Mouse (Mus musculus) forebrain, embryonic 11.5 days (tissue): ENCODE results near the gene Wnt5b. TPM values are rescaled to one million over a fixed set of nuclear protein-coding genes. Genes with fewer than 3 reads are reported as not detected.
"Not testable (repeated sequence)": the region's sequence is repeated elsewhere in the genome, so short reads cannot be mapped to it uniquely, and the experiment has no call there.

Experiments
- ATAC-seq: fragments of 200-750 bp; cut with Nextera tagmentation; replicated peaks from 2 replicates; pipeline ENCODE4 v1.8.0; 2017; ENCODE audit warnings: moderate TSS enrichment; ENCODE audit not compliant: low FRiP score
- DNase-seq: peaks from one replicate; pipeline ENCODE4 v3.0.0-alpha.2; 2017; ENCODE audit warnings: low spot score
- H3K27ac ChIP-seq: fragments of 300-500 bp; sonication (generic); 2 replicates; pipeline ENCODE4 v1.5.1; 2014; ENCODE audit warnings: low read depth, low read length
- H3K27me3 ChIP-seq: fragments of 300-500 bp; sonication (generic); 2 replicates; pipeline ENCODE4 v1.6.1; 2014; ENCODE audit warnings: mild to moderate bottlenecking, low read length, mixed read lengths; ENCODE audit not compliant: control insufficient read depth, insufficient read depth
- H3K36me3 ChIP-seq: fragments of 300-500 bp; sonication (generic); 2 replicates; pipeline ENCODE4 v1.6.1; 2014; ENCODE audit warnings: mild to moderate bottlenecking, low read length, moderate library complexity, mixed read lengths; ENCODE audit not compliant: control insufficient read depth, insufficient read depth
- H3K4me1 ChIP-seq: fragments of 300-500 bp; sonication (generic); replicated peaks from 2 replicates; pipeline ENCODE4 v1.6.1; 2014; ENCODE audit warnings: low read length, mixed read lengths; ENCODE audit not compliant: control insufficient read depth, insufficient read depth
- H3K4me2 ChIP-seq: fragments of 300-500 bp; sonication (generic); 2 replicates; pipeline ENCODE4 v1.6.1; 2014; ENCODE audit warnings: low read depth, mild to moderate bottlenecking, low read length, moderate library complexity, mixed read lengths; ENCODE audit not compliant: severe bottlenecking
- H3K4me3 ChIP-seq: fragments of 300-500 bp; sonication (generic); 2 replicates; pipeline ENCODE4 v1.5.1; 2014; ENCODE audit warnings: low read depth, low read length
- H3K9ac ChIP-seq: fragments of 300-500 bp; sonication (generic); 2 replicates; pipeline ENCODE4 v1.6.1; 2014; ENCODE audit warnings: low read length
- H3K9me3 ChIP-seq: fragments of 300-500 bp; sonication (generic); 2 replicates; pipeline ENCODE4 v1.6.1; 2016; ENCODE audit warnings: low read length, mixed read lengths; ENCODE audit not compliant: control insufficient read depth
- WGBS: fragments of 180-500 bp; shearing (Covaris S2); extraction: QIAGEN DNeasy Blood & Tissue Kit; methylation state at CpG from one replicate; pipeline ENCODE4 v1.1.7; 2014; 5-methylcytosine and 5-hydroxymethylcytosine counted together
- polyA plus RNA-seq: library from polyadenylated mRNA; unstranded; fragments of >200 nt; fragmentation: Nextera tagmentation; extraction: Ambion mirVana; gene quantifications from 2 replicates; pipeline ENCODE4 v1.2.1, GENCODE M21; 2014

The Wnt5b gene
- polyA plus RNA-seq, 1 experiment from 2014 or later = 14.5 TPM

DNA sequence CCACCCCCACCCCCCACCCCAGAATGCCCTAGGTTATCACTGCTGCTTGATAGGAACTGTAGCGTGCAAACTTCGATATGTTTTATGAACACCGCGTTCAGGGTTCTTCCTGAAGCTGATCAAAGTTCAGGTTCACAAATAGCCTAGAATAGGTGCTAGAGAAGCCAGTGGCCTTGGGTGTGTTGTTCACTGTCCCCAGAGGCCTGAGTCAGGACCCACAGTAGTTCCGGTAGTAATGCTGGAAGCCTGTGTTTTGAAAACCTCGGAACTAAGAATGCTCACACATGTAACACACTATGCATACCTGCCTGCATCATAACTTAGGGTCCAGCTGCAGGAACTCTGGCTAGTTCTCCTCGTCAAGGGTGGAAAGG, 57.1 kb downstream of the Wnt5b start:
- Histone ChIP-seq H3K36me3 (no peaks in the 10 kb centered on the region), H3K4me1 (peaks cover 42% of the 10 kb centered on the region), H3K4me2 (no peak overlapping the region)

DNA sequence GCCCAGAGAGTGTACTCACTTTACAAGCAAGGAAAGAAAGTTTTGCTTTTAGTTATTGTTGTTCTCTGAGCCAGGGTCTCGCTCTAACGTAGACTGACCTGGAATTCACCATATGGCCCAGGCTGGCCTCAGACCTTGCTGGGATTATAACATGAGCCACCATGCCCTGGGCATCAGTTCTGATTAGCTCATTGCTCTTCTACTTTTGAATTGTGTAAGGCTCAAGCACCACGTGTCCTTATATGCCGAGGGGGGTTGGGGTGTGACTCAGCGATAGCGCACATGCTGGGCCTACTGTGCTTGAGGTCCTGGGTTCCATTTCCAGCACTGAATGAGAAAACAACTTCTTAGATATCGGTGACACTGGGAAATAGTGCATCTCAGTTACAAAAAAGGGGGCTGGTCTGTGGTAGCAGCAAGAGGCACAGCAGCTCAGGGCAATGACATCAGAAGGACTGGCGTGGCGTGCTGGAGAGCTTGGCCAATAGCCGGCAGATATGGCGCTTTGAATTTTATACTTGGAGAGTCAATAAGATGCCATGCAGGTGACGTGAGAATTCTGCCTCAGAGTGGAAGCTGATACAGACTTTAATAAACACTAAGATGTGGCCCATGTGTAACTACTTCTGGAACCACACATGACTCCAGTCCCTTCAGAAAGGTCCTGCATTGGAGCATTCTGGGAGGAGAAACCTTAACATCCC, 57.6 kb downstream of the Wnt5b start:
- Histone ChIP-seq H3K4me2 (no peak overlapping the region), H3K4me3 (no peak overlapping the region), H3K27me3 (no peaks in the 10 kb centered on the region), H3K9me3 (no peaks in the 10 kb centered on the region), H3K4me1 (peaks cover 40% of the 10 kb centered on the region), H3K9ac (no peak overlapping the region), H3K27ac (no peak overlapping the region), H3K36me3 (no peaks in the 10 kb centered on the region)
- WGBS = 88% methylated on average over 12 of the region's 12 CpGs
- ATAC-seq = no peak
- DNase-seq = no peak

More for the DNA sequence above, 57.1 kb downstream of the Wnt5b start:
- Histone ChIP-seq H3K9me3 (no peaks in the 10 kb centered on the region), H3K27me3 (no peaks in the 10 kb centered on the region), H3K9ac (no peak overlapping the region), H3K4me3 (no peak overlapping the region), H3K27ac (no peak overlapping the region)
- no peak for DNase-seq
- no peak for ATAC-seq
- 90% methylated on average over 7 of the region's 7 CpGs for WGBS

DNA sequence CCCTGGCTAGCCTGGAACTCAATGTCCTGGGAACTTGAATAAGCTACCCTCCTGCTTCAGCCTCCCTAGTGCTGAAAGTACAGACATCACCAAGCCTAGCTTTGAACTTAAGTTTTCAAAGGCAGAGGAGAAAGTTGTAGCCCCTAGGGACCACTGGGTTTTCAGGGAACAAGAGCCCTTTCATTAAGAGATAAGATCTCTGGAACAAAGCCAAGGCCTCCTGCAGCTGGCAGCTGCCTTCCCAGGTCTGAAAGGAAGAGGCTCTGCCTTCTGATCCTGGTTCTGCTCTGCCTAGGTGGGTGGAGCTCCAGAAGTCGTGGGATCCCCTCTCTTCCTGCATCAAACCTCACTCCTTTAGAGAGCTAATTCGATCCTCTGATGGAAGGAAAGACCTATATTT, 58.7 kb downstream of the Wnt5b start:
- Histone ChIP-seq H3K4me1 (peaks cover 29% of the 10 kb centered on the region), H3K9ac (no peak overlapping the region), H3K27ac (no peak overlapping the region), H3K27me3 (no peaks in the 10 kb centered on the region), H3K4me3 (no peak overlapping the region), H3K9me3 (no peaks in the 10 kb centered on the region), H3K36me3 (no peaks in the 10 kb centered on the region), H3K4me2 (no peak overlapping the region)
- DNase-seq (no peak), ATAC-seq (no peak)
- 22% methylated on average over 2 of the region's 2 CpGs for WGBS

DNA sequence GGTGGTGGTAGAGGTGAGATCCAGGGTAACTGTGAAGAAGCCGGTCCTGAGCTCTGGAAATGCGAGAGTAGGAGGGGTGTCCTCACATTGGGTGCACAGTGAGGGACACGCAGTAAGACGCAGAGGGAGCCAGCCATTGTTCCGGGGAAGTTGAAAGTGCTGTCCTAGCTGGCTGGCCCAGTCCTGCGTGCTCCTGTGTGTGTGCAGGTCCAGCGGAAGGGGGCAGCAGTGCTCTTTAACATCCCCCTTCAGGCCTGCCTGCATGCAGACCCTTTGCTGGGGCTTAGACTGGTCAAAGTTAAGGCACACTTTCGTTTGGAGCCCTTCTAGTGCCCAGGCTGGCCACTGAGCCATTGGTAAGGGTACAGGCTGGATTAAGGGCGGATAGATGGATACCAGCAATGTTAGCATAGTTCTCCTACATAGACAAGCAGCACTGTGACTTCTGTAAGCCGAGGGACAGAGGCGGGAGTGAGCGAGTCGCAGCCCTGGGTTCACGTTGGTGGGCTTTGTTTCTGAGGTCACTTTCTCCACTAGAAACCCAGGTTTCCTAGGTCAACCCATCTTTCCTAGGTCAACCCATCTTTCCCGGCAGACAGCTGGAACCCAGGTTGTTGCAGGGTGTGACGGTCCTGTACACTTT, 61.1 kb downstream of the Wnt5b start:
- Histone ChIP-seq H3K4me2 (peak overlapping the region; percentile 94), H3K27me3 (no peaks in the 10 kb centered on the region), H3K9me3 (no peaks in the 10 kb centered on the region), H3K4me3 (peak overlapping the region; percentile 92), H3K27ac (no peak overlapping the region), H3K9ac (peak overlapping the region; percentile 50), H3K36me3 (no peaks in the 10 kb centered on the region), H3K4me1 (peaks cover 23% of the 10 kb centered on the region)
- ATAC-seq (peak; percentile 27), DNase-seq (peak; percentile 88)
- 31% methylated on average over 16 of the region's 16 CpGs for WGBS

DNA sequence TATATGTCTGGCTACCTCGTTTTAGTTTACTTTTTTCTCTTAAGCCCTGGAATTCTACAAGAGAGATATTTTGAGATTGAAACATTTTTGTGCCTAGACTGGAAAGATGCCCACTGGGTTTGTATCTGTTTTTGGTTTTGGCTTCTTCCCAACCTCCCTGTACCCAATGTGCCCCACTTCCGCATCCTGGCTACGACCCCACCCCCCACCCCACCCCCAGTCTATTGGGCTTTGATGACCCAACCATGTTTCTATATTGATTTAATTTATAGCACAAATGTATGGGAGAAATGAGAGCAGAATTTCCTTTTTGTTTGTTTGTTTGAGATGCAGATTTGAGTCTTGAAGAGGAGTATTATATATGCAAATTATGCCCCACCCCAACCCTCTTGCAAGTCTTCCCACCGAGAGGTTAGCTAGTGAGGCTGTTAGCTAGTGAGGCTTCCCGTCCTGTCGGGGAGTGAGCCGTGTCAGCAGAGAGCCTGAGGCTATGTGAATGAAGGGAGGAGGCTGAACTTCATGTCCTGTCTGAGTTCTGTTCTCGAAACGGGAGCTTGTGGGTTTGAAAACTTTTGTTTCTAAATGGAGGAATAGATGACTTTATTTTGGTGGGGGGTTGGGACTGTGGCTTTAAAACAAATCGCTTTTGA, 62.3 kb downstream of the Wnt5b start:
- H3K27ac ChIP-seq, DNase-seq, H3K36me3 ChIP-seq, H3K9me3 ChIP-seq, H3K27me3 ChIP-seq, ATAC-seq: not testable (repeated sequence)
- WGBS = 4% methylated on average over 10 of the region's 10 CpGs
- Histone ChIP-seq H3K4me1 (peaks cover 25% of the 10 kb centered on the region), H3K4me3 (peak overlapping the region; percentile 92), H3K9ac (peak overlapping the region; percentile 45; the same call in 1 of the 2 replicates), H3K4me2 (peak overlapping the region; percentile 94)

DNA sequence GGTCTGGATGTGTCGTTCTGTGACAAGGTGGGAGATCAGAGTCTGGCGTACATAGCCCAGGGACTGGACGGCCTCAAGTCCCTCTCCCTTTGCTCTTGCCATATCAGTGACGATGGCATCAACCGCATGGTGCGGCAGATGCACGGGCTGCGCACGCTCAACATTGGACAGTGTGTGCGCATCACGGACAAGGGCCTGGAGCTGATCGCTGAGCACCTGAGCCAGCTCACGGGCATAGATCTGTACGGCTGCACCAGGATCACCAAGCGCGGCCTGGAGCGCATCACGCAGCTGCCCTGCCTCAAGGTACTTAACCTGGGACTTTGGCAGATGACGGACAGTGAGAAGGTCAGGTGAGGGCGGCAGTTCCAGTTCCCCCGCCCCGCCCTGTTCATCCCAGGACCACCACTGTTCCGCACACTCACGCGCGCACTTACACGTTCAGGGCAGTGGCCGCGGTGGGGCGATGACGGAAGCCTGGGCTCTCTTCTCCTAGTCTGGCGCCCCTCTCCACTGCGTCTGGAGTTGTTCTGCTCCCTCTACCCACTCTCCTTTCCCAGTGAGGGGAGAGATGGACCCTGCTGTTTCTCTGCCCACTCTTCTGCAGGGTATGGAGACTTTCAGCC, 63.3 kb downstream of the Wnt5b start:
- DNase-seq = peak; percentile 72

DNA sequence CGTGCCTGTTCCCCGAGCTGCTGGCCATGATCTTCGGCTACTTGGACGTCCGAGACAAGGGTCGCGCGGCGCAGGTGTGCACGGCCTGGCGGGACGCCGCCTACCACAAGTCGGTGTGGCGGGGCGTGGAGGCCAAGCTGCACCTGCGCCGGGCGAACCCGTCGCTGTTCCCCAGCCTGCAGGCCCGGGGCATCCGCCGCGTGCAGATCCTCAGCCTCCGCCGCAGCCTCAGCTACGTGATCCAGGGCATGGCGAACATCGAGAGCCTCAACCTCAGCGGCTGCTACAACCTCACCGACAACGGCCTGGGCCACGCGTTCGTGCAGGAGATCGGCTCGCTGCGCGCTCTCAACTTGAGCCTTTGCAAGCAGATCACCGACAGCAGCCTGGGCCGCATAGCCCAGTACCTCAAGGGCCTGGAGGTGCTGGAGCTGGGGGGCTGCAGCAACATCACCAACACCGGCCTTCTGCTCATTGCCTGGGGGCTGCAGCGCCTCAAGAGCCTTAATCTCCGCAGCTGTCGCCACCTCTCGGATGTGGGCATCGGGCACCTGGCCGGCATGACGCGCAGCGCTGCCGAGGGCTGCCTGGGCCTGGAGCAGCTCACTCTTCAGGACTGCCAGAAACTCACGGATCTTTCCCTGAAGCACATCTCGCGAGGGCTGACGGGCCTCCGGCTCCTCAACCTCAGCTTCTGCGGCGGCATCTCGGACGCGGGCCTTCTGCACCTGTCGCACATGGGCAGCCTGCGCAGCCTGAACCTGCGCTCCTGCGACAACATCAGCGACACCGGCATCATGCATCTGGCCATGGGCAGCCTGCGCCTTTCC, 64.1 kb downstream of the Wnt5b start:
- ATAC-seq = peak; percentile 13

More for the DNA sequence above, 63.3 kb downstream of the Wnt5b start:
- H3K27ac ChIP-seq = peak overlapping the region; percentile 98
- H3K9ac ChIP-seq = peak overlapping the region; percentile 95
- no peaks in the 10 kb centered on the region for H3K27me3 ChIP-seq
- no peaks in the 10 kb centered on the region for H3K36me3 ChIP-seq
- H3K4me1 ChIP-seq = peaks cover 22% of the 10 kb centered on the region
- peak overlapping the region; percentile 92 for H3K4me3 ChIP-seq
- WGBS = under 1% methylated on average over 31 of the region's 33 CpGs
- no peaks in the 10 kb centered on the region for H3K9me3 ChIP-seq
- peak overlapping the region; percentile 94 for H3K4me2 ChIP-seq
- peak; percentile 7 for ATAC-seq

More for the DNA sequence above, 64.1 kb downstream of the Wnt5b start:
- H3K27me3 ChIP-seq = no peaks in the 10 kb centered on the region
- H3K9me3 ChIP-seq = no peaks in the 10 kb centered on the region
- H3K27ac ChIP-seq = peak overlapping the region; percentile 98
- peak overlapping the region; percentile 92 for H3K4me3 ChIP-seq
- peak; percentile 85 for DNase-seq
- H3K4me2 ChIP-seq = peak overlapping the region; percentile 94
- peak overlapping the region; percentile 95 for H3K9ac ChIP-seq
- no peaks in the 10 kb centered on the region for H3K36me3 ChIP-seq
- H3K4me1 ChIP-seq = peaks cover 17% of the 10 kb centered on the region
- WGBS = under 1% methylated on average over 70 of the region's 70 CpGs
